Mouse (Mus musculus): ENCODE data around the gene Mdga1.

Gene Mdga1

GRCm38 (mm10) chr17:29844949-29845348, 124.9 kb downstream of the Mdga1 start:
- DNase-seq (ENCODE audit: low spot score in 2 of 2), result no peak

GRCm38 (mm10) chr17:29843419-29844162, 126.3 kb downstream of the Mdga1 start:
- no peak for DNase-seq (ENCODE audit: low spot score in 2 of 2)

- DNase-seq (ENCODE audit: low spot score in 2 of 2), result peak; percentile 24 to 53
Observed at GRCm38 (mm10) chr17:29841781-29842690, 127.9 kb downstream of the Mdga1 start.

DNA sequence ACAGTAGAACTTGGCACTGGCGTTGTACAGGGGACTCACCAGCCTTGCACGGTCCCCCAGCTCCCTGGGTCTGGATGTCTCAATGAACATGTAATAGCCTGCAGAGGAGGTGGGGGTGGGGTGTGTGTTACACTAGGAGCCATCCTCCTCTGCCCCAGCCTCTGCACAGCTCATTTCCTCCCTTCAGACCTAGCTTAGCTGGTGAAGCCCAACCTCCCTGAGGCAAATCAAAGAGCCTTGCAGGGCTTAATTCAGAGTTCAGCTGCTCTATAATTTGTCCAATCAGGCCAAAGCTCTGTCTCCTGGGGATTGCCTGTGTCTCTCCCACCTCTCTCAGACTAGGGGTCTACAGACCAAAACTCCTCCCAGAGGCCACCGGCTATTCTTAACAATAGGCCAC, 131.9 kb downstream of the Mdga1 start:
- DNase-seq (ENCODE audit: low spot score in 2 of 2), result no peak

DNA sequence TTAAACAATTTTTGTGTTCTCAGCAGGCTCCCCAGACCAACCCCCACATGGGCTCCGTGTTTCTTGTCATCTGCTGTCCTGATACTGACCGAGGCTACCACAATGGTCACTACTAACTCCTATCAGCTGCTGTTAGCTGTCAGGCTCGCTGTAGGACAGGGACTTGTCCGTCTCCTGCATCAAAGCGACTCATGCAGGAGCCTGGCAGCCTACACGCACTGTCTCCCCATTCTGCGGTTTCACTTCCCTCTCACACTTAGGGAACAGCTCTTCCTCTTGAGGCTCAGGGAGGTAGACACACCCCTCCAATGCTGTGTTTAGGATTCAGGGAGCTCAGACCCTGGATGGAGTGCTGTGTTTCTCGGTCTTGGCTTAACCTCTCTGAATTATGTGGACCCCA, 132.4 kb downstream of the Mdga1 start:
- DNase-seq (ENCODE audit: low spot score in 2 of 2), result no peak

- no peak for DNase-seq (ENCODE audit: low spot score in 2 of 2)
Observed at GRCm38 (mm10) chr17:29834768-29835167, 135.1 kb downstream of the Mdga1 start.

GRCm38 (mm10) chr17:29834333-29834732, 135.6 kb downstream of the Mdga1 start:
- DNase-seq (ENCODE audit: low spot score in 2 of 2), result no peak

GRCm38 (mm10) chr17:29831696-29832095, 138.2 kb downstream of the Mdga1 start:
- DNase-seq (ENCODE audit: low spot score in 2 of 2), result no peak

DNA sequence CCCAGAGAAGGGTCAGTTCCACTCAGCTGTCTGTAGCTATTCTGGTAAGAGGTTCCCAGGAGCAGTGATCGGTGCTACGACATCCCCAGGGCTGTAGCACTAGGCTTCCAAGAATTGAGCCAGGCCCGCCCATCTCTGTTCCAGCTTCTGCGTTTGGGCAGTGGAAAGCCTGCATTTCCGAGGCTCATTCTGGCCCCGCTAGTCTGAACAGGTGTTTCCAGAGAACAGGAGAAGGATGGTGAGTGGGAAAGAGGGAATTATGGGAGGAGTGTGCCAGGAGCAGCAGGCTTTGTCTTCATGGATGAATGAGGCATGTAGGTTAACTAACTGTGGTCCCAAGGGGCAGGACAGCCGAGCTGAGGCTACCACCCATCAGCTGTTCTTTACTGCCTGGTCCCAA, 140.8 kb downstream of the Mdga1 start:
- DNase-seq (ENCODE audit: low spot score in 2 of 2), result no peak

- DNase-seq (ENCODE audit: low spot score in 2 of 2), result no peak
Observed at GRCm38 (mm10) chr17:29827602-29828001, 142.3 kb downstream of the Mdga1 start.

DNA sequence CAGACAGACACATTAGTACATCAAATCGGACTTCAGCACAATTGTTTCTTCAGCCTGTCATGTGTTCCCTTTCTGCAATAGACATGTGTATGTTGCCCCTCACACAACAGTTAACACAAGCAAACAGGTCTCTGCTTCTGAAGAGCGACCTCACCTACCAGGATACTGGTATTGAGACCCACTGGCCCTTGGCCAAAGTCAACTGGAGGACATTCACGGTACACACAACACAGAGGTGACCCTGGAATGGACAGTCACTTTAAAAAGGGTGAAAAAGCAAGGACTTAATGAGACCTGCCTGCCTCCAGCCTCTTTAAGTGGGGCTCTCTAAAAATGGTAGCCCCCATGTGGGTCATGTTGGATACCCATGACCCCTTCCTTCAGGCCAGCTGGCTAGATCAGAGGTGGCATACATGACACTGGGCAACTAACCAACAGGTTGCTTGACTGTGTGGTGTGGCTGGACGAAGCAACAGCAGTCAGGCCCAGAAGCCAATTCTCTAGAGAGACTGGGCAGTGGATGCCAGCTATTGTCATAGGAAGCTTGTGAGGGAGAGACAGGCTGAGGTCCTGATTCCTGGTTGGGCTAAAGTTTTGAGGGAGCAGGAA, 145.3 kb downstream of the Mdga1 start:
- DNase-seq (ENCODE audit: low spot score in 2 of 2), result no peak

GRCm38 (mm10) chr17:29824208-29824509, 145.7 kb downstream of the Mdga1 start:
- DNase-seq (ENCODE audit: low spot score in 2 of 2), result no peak

GRCm38 (mm10) chr17:29823439-29824207, 146.3 kb downstream of the Mdga1 start:
- DNase-seq (ENCODE audit: low spot score in 2 of 2), result no peak

- no peak for DNase-seq (ENCODE audit: low spot score in 2 of 2)
Observed at GRCm38 (mm10) chr17:29819608-29820007, 150.3 kb downstream of the Mdga1 start.

GRCm38 (mm10) chr17:29818989-29819388, 150.9 kb downstream of the Mdga1 start:
- no peak for DNase-seq (ENCODE audit: low spot score in 2 of 2)

- DNase-seq (ENCODE audit: low spot score in 2 of 2), result no peak
Observed at GRCm38 (mm10) chr17:29818264-29818945, 151.5 kb downstream of the Mdga1 start.

- DNase-seq (ENCODE audit: low spot score in 2 of 2), result no peak
Observed at GRCm38 (mm10) chr17:29814758-29815157, 155.1 kb downstream of the Mdga1 start.

DNA sequence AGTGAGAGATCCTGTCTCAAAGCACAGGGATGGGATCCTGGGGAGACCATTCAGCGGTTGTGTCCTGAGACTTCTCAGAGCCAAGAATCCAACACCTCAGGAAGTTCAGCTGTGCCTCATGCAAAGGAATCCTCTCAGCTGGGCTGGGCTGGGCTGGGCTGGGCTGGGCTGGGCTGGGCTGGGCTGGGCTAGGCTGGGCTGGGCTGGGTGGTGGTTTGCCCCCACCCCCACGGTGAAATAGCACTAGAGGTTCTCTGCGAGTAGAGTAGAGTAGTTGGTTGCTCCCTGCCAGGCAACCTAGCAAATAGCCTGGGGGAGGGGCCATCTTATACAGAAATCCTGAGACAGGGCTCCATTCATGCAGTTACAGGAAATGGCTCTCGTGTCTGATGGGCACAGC, 156.6 kb downstream of the Mdga1 start:
- DNase-seq (ENCODE audit: low spot score in 2 of 2), result no peak

DNA sequence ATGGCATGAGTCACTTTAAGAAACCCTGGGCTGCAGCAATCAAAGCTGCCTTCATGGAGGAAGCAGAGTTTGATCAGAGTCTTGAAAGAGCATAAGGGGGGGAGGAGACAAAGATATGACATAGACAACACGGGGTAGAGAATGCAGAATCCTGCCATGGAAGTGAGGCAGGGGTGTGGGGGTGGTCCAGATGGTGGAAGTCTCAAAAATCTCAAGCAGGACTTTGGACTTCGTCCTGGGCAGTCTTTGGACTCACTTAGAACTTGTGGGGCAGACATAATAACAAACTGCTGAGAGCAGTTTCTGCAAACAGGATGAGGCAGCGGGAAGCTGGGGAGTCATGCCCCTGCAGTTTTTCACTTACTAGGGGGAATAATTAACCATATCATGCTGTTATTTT, 166.3 kb downstream of the Mdga1 start:
- no peak for DNase-seq (ENCODE audit: low spot score in 2 of 2)

DNA sequence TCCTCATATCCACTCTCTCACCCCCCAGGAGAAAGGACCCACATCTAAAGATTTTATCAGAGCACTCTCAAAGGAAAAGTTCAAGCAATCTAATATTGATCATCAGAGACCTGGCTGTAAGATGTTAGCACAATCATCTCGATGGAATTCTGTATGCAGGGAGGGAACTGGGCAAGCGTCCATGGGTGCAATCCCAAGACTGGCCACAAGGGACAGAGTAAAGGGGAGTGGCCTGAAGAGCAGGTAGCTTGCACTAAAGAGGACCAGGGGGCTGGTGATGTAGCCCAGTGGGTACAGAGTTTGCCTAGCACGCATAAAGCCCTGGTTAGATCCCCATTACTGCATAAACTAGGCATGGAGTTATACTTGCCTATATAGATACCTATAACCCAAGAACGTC, 168.5 kb downstream of the Mdga1 start:
- peak; percentile 42 to 67 for DNase-seq (ENCODE audit: low spot score in 2 of 2)

- no peak for DNase-seq (ENCODE audit: low spot score in 2 of 2)
Observed at GRCm38 (mm10) chr17:29800096-29800455, 169.8 kb downstream of the Mdga1 start.

All from spleen, postnatal 14 days (tissue).